Mouse (Mus musculus) adipocyte (in vitro differentiated cells): ENCODE measurements at regions not wholly inside any gene's neighbourhood (a gene's known extent, or its start where the extent isn't known, plus 50 kb on each side); places are given as distances from the start of the nearest gene placed in this dataset.
"Not testable (repeated sequence)": the region's sequence is repeated elsewhere in the genome, so short reads cannot be mapped to it uniquely, and the experiment has no call there.

ENCODE experiments used
- DNase-seq: peaks from one replicate; pipeline ENCODE4 v3.0.0-alpha.2; 2016; ENCODE audit warnings: low spot score

DNA sequence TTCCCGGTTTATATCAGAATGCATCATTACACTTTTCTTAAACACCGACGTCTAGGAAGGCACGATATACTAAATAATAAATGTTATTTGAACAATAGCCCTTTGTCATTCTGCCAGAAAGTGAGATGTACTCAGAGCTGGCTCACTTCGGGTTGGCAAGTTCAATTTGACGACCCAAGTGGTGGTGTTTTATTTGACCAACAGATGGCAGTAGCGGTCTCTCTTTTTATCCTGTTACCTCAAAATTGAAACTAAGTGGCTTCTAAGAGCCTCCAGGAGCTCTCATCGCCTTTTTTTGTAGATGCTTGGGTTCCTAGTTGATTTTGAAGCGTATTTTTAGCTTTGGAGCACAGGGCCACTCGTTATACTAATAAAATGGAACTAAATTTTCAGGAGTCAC lies 66.7 kb upstream of the Chmp2b start:
- peak; percentile 88 for DNase-seq

DNA sequence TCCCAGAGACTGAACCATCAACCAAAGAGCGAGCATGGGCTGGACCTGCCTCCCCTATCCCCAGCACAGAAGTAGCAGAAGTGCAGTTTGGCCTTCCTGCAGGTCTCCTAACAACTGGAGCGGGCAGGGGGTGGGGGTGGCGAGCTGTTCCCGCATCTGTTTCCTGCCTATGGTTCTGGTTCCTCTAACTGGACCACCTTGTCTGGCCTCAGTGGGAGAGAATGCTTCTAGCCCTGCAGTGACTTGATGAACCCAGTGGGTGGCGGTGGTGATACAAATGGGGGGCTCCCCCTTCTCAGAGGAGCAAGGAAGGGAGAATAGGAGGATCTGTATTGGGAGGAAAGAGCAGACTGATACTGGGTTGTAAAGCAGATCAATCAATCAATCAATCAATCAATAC lies 69.2 kb upstream of the Chmp2b start:
- no peak for DNase-seq

DNA sequence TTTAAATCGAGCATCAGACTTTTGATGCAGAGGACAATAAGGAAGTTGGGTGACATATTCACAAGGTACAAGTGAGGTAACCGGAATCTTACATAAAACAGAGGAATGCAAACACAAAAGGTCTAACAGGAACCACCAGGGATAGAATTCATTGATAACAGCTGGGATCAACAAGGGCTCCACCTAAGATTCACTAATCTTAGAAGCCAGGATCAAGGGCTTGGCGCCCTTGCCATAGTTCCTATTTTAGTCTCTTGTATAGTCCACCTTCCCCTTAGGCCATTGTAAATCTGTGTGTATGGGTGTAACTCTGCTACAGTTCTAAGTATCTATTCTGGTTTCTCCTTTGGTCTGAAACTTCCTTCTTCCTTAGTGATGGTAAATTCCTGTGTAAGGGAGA lies 84.2 kb upstream of the Chmp2b start:
- DNase-seq: not testable (repeated sequence)

DNA sequence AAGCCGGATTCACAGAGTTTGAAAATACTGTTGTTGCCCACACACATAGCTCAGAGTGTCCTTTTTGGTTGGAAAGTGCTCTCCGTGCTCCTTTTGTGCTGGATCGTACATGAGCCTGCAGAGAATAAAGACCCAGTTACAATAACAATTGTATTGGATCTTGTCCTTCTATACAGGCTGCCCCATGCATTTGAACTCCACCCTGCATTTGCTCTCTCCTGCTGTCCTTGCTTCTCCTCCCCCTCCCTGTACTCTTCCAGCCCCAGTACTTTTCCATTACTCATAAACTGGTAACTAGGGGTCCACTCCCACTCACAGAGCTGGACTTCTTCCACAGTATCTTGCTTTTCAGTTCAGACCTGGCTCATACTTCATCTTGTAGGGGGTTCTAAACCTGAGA lies 86.5 kb upstream of the Chmp2b start:
- no peak for DNase-seq

DNA sequence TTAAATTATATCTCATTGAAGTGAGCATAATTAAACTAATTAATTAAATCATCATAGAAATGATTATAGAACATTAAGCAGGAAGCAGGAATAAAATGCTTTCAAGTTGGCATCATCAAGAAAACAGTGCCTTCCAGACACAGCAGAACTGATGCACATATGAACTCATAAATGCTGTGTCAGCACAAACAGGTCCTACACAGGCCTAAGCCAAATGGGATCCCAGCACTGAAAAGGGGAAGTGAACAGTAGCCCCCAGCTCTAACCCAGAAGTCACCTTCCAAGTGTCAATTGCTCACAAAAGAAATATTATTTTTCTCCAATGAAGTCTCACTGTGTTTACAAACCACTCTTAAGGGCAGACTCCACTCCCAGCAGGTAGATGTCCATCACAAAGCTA lies 93.0 kb upstream of the Chmp2b start:
- DNase-seq: no peak

DNA sequence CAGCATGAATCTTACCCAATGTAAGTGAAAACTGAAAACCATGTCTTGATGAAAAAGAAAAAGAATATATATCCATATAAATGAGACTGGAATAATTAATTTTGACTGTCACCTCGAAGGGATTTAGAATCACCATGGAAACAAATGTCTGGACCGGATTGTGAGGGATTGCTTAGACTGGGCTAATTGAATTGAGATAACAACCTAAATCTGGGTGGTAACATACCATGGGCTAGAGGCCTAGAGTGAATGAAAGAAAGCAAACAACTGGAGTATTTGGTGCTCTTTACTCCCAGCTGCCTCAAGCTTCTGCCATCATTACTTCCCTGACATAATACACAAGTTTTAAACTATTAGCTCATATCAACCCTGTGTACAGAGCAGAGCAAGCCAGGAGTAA lies 95.3 kb upstream of the Chmp2b start:
- no peak for DNase-seq

DNA sequence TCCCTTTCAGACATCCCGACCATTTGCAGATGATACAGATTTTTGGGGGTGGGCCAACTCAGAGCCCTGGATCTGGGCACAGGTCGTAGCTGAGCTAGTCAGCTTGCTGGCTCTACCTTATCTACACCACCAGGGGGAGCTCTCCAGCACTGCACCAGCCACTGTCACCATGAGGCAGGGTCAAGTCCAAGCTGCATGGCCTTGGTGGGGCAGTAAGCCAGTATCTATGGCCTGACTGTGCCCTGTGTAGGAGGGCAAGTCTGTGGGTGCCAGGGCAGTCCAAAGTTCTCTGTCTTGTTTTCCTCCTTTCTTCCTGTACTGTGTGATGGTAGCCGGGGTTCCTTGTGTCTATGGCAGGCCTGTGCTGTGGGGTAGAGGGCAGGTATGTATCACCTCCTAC lies 102.3 kb upstream of the Chmp2b start:
- peak; percentile 45 for DNase-seq

DNA sequence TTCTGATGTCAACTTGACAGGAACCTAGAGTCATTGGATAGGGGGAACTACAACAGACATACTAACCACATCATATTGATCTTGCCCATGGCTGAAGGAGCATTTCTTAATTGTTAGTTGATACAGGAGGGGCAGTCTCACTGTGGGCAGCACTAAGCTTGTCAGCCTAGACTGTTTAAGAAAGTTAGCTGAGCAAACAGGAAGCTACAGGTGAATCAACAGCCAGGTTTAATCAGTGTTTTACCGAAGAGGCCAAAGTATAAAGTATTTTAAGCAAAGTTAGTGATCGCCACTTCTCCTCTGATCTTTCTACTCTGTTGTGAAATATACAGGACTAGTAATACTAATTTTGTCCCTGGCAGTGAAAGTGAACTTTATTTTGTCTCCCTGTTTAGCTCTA lies 109.6 kb upstream of the Chmp2b start:
- no peak for DNase-seq

DNA sequence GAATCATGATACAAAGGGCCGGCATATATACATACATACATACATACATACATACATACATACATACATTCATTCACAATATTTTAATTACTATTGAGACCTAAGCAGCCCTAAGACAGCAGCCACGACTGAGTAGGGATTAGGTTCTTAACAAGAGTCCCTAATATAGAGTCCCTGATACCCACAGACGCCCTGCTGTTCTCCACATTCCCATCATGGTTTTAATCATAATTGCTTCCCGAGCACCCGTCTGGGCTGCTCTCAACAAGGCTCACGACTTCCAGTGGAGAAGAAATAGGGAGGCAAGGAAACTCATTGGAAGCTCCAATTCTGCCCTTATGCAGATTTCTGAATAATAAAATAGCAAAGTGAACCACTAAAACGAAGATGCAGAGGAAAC lies 120.6 kb upstream of the Chmp2b start:
- no peak for DNase-seq

DNA sequence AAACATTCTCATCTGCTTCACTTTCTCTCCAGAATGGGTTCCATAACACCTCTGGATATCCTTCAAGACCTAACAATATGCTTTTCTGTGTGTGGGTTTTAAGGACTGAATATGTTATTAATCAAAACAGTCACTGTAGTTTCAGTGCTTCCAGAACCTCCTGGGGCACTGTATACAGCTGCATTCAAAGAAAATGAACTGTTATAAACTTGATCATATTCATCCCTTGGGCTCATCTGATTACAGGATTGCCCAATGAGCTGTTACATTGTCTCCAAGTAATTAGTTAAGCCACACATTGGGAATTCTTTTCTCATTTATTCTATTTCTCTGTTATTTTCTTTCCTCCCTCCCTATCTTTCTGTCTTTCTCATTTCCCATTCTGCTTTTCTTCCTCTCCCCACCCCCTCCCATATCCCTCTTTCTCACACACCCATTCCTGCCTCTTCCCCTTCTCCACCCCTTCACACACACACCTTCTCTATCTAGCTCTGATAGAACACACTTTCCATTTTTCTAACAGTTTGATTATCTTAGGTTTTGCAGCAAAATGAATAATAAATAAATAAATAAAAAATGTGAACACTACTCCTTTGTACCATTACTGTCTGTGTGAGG lies 121.3 kb upstream of the Chmp2b start:
- no peak for DNase-seq

DNA sequence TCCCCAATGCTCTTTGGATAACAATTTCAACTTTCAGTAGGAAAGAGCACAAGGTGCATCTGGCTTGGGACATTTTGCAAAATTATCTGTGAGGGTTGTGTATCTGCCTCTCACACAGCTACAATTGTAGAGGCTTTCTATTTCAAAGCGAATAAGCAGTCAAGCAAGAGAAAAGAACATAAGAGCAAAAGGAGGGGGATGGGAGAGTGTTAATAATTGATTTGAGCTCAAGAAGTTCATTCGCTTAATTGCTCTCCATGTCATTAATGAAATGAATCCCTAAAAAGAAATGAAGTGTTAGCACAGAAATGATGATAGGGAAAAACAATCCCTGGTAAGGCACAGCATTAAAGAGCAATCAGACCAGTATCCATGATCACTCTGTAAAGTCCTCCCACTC lies 121.4 kb upstream of the Vgll3 start:
- DNase-seq: no peak

DNA sequence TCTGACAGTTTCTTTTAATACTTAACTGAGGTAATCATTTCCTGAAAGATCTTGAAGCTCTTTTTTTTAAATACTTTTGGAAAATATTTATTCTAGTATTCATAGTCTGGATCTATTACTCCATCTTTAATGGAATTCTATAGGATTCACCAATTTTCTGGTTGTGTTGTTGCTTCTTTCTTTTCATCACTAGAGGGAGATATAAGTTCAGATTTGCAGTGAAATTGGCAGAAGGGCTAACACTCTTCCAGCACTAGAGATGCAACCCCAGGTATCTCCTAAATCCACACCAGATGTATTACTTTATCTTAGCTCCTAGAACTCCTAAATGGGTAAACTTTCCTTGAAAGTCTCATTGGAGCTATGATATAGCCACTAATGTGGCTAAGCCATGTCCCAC lies 99.4 kb upstream of the Vgll3 start:
- peak; percentile 41 for DNase-seq

DNA sequence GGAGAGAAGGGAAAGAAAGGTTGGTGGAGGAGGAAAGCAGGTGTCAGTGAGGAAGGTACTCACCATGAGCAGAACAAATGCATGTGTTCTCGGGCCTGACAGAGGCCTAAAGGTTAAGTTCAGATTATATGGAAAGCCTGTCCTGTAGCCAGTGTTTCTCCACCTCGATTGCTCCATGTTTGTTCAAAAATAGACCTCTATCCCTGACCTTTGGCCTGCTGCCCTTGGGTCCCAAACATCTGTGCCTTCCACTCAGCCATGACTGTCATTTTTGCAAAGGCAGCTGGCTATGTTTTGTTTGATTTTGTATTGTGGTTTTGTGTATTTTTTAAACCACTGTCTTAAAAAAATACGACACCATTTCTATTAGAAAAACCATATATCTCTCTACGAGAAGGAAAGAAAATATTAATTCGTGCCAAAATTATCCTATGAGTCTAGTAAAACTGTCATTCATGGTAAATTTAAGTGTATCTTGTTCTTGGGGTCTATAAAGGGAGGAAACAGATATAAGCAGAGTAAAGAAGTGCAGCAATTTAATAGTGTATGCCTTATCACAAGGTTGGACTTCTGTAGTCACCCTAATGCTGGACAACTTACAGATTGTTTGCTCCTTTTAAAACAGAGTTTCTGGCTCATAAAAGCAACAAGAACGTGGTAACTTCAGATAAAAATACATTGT lies 96.1 kb upstream of the Vgll3 start:
- DNase-seq: peak; percentile 58

DNA sequence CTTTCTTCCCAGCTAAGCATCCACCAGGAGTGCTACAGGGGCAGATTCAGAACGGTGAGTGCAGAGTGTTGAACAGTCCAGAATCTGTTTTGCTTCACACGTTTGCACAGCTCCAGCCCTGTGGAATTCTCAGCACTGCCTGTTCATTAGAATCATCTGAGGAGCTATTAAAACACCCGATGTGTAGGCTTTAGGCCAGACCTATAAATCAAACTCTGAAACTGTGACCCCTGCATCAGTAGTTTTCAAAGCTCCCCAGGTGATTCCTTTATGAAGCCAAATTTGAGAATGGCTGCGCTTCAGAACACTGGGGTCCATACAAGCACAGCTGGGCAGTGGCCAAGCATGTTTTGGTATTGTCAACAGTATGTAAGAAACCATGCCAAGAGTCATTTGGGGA lies 94.1 kb upstream of the Vgll3 start:
- no peak for DNase-seq

DNA sequence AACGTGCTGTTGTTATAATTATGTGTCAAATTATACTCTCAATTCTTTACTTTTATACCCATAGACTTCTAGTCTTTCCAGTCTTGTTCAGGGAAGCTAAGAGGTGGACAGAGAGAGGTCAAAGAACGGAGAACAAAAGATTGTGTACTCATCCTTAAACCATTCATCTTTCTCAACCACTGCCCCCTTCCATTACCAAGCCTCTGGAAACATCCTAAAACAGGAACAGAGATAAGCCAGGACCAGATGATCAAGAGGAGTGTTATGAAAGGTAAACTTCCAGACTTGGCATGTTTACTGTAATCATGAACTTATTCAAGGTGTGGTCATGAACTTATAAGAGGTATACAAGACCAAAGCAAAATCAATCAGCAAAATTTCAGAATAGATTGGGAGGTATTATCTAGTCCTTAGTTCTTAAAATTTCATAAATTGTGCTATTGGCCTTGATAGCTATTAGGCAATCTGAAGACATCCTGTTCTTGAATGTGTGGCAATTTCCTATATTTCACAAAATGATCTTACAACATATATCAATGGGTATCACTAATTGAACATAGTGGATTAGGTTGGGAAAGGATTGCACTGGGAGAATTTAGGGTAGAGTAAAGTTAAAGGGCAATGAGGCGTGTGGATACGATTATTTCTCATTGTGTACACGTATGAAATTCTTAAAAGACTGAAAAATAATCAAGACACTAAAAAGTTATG lies 89.3 kb upstream of the Vgll3 start:
- no peak for DNase-seq

DNA sequence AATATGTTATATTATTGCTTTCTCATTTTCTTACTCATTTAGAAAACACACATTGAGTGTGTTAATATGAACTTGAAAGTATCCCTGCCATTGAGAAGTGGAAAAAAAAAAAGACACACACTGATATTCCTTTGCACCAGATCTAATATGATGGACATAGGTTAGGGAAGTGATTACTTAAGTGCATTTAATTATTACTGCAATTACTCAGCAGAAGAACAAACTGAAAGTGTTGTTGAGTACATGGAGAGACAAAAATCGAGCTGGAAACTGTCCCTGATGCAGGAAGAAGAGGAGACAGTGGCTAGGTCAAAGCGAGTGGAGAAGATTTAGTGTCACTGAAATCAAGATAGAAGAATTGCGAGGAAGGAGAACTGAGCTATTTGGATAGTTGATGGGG lies 88.8 kb upstream of the Vgll3 start:
- no peak for DNase-seq

DNA sequence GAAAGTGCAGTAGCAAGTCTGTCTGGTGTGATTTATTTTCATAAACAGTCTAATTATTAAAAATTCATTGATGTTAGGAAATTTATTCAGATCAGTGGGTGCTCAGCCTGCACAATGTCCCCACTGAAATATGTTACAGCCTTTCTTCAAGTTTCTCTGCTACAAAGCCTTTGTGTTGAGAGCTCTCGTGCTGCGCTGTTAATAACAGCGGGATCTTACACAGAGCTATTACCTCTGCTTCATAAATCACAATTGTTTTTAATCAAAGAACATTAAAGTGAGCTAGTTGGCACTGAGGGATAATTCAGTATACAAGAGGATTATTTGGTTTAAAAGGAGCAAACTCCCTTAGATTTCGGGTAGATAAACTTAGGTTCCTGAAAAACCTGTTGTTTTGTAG lies 85.7 kb upstream of the Vgll3 start:
- DNase-seq: no peak

DNA sequence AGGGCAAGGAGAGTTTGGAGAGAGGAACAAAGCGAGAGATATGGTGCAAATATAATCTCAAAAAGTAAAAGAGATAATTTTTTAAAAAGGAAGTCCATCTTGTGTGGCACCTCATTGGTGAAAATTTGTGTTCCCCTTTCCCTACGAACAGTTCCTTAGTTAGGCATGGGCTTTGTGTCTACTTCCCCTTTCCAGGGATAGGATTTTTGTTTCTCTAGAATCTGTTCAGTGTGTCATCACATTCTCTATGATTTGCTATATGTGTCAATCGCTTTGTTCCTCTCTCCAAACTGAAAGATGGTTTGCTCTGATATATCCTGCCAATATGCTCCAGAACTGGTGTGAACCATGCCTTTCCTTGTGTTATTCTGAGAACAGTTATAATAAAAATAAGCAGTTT lies 75.4 kb upstream of the Vgll3 start:
- DNase-seq: no peak

DNA sequence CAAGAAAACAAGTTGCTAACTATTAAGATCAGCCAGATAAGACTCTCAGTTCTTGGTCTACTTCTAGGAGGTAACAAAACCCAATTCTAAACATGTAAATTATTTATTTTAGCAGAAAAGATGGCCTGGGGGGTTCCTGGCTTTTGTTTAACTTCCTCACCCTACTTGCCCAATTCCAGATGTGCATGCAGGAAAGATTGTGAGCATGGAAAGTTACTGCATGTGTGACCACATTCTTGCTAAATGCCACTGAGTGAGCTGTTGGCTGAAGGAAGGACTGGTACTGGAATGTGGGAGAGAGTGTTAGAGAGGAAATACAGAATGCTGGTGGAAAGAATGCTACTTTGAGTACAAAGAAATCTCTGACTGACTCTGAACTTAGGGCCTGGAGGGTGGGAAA lies 72.1 kb upstream of the Vgll3 start:
- peak; percentile 45 for DNase-seq

DNA sequence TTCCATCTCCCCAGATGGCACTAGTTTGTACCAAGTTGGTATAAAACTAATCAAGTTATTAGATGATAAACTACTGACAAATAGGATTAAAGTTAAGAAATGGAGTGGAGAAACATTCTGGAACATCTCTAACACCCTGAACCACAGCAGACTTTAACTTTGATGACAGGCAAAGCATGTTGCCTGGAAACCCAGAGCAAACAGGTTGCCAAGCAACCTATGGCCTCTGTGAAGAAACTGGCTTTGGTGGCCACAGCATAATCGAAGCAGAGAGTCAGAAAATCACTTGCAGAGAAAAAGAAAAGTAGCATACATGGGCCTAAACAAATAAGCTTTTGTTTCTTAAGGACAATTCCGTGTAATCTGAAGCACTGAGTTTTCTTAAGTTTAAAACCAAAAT lies 59.4 kb upstream of the Vgll3 start:
- DNase-seq: no peak
